Mouse (Mus musculus) neural tube, embryonic 11.5 days (tissue): ENCODE data around the gene Zfp329. TPM values are rescaled to one million over a fixed set of nuclear protein-coding genes. Genes with fewer than 3 reads are reported as not detected.
A peak's percentile ranks its signal among the peaks of the same experiment; 100 is the strongest.

Source experiments
- ATAC-seq: fragments of 200-750 bp; cut with Nextera tagmentation; 2 replicates; pipeline ENCODE4 v1.8.0; 2017; ENCODE audit warnings: moderate number of reproducible peaks, mild to moderate bottlenecking, moderate TSS enrichment, moderate library complexity; ENCODE audit not compliant: insufficient read depth, low FRiP score, low TSS enrichment
- DNase-seq: peaks from one replicate; pipeline ENCODE4 v3.0.0-alpha.2; 2015; ENCODE audit warnings: low spot score
- H3K27ac ChIP-seq: fragments of 300-500 bp; sonication (generic); 2 replicates; pipeline ENCODE4 v1.5.1; 2014; ENCODE audit warnings: low read depth, mild to moderate bottlenecking, low read length
- H3K27me3 ChIP-seq: fragments of 300-500 bp; sonication (generic); 2 replicates; pipeline ENCODE4 v1.6.1; 2014; ENCODE audit warnings: mild to moderate bottlenecking, low read length, mixed read lengths; ENCODE audit not compliant: control insufficient read depth, insufficient read depth
- H3K36me3 ChIP-seq: fragments of 300-500 bp; sonication (generic); 2 replicates; pipeline ENCODE4 v1.6.1; 2014; ENCODE audit warnings: mild to moderate bottlenecking, low read length, moderate library complexity, mixed read lengths; ENCODE audit not compliant: control insufficient read depth, insufficient read depth
- H3K4me1 ChIP-seq: fragments of 300-500 bp; sonication (generic); 2 replicates; pipeline ENCODE4 v1.6.1; 2014; ENCODE audit warnings: low read length, mixed read lengths; ENCODE audit not compliant: control insufficient read depth, insufficient read depth
- H3K4me2 ChIP-seq: fragments of 300-500 bp; sonication (generic); 2 replicates; pipeline ENCODE4 v1.6.1; 2014; ENCODE audit warnings: low read depth, mild to moderate bottlenecking, moderate library complexity
- H3K4me3 ChIP-seq: fragments of 300-500 bp; sonication (generic); 2 replicates; pipeline ENCODE4 v1.5.1; 2014; ENCODE audit warnings: low read depth, low read length
- H3K9ac ChIP-seq: fragments of 300-500 bp; sonication (generic); 2 replicates; pipeline ENCODE4 v1.6.1; 2014; ENCODE audit warnings: mild to moderate bottlenecking, low read length
- H3K9me3 ChIP-seq: fragments of 300-500 bp; sonication (generic); 2 replicates; pipeline ENCODE4 v1.6.1; 2016; ENCODE audit warnings: low read length; ENCODE audit not compliant: control insufficient read depth
- WGBS: fragments of 180-500 bp; shearing (Covaris S2); extraction: QIAGEN DNeasy Blood & Tissue Kit; methylation state at CpG from one replicate; pipeline ENCODE4 v1.1.7; 2014; 5-methylcytosine and 5-hydroxymethylcytosine counted together
- polyA plus RNA-seq: library from polyadenylated mRNA; unstranded; fragments of >200 nt; fragmentation: Nextera tagmentation; extraction: Ambion mirVana; gene quantifications from 2 replicates; pipeline ENCODE4 v1.2.1, GENCODE M21; 2014

The Zfp329 gene
- 19.2 and 19.9 TPM in 2 replicates for polyA plus RNA-seq

- DNase-seq: peak; percentile 94
- WGBS: under 1% methylated on average over 40 of the region's 40 CpGs
- Histone ChIP-seq H3K9me3 (peaks cover 10% of the 10 kb centered on the region), H3K4me1 (0 out of 2 replicates have a peak, but pooled peaks cover 4% of the 10 kb centered on the region), H3K4me2 (peak within 1 kb of the TSS; percentile 56), H3K36me3 (peaks cover 7% of the 10 kb centered on the region; the same call in 1 of the 2 replicates), H3K27ac (peak within 1 kb of the TSS; percentile 77), H3K4me3 (peak within 1 kb of the TSS; percentile 76), H3K9ac (peak within 1 kb of the TSS; percentile 89), H3K27me3 (no peaks in the 10 kb centered on the region)
- ATAC-seq: peak; percentile 96
These were observed at the start of gene Zfp329 for GRCm38 (mm10) chr7:12818521-12819295. Gene Zfp329, minus strand, starts transcription at chr7:12818858.

- H3K4me1 ChIP-seq: no peaks in the 10 kb centered on the region
- peak overlapping the region; percentile 41 for H3K4me3 ChIP-seq
- no peak for DNase-seq
- H3K4me2 ChIP-seq: peak overlapping the region; percentile 43
- H3K9ac ChIP-seq: no peak overlapping the region
- no peak overlapping the region for H3K27ac ChIP-seq
- WGBS: 97% methylated on average over 4 of the region's 4 CpGs
- H3K27me3 ChIP-seq: no peaks in the 10 kb centered on the region
- H3K9me3 ChIP-seq: peaks cover 25% of the 10 kb centered on the region
- H3K36me3 ChIP-seq: peaks cover 21% of the 10 kb centered on the region
- no peak for ATAC-seq
These were observed 17.1 kb upstream of the Zfp329 start for GRCm38 (mm10) chr7:12835779-12836178.

DNA sequence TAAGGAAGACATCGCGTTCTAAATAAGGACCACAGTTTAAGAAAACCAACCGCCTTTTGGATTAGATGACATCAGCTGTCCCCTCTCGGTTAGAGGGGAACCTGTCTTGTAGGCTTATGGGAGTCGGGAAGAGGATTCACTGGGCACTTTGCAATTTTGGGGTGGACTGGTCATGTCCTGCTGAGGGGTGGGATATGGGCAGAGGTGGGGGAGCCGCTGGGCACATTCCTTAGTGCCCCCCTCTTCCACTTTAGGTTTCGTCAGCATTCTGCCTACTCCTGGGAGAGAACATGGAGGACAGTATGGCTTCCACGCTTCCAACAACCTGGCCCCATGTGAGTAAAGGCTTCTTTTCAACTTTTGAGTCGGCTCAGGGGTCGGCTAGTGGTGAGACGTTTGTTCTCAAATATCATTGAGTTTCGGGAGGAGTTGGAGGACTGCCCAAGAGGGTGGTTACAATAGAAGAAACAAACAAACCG lies 16.6 kb upstream of the Zfp329 start:
- peaks cover 23% of the 10 kb centered on the region for H3K9me3 ChIP-seq
- DNase-seq (no peak), ATAC-seq (peak; percentile 58)
- peak overlapping the region; percentile 43 for H3K4me2 ChIP-seq
- H3K27ac ChIP-seq: no peak overlapping the region
- 45% methylated on average over 13 of the region's 13 CpGs for WGBS
- H3K4me1 ChIP-seq: no peaks in the 10 kb centered on the region
- peak overlapping the region; percentile 41 for H3K4me3 ChIP-seq
- peaks cover 20% of the 10 kb centered on the region for H3K36me3 ChIP-seq
- no peaks in the 10 kb centered on the region for H3K27me3 ChIP-seq
- peak overlapping the region; percentile 60 for H3K9ac ChIP-seq

DNA sequence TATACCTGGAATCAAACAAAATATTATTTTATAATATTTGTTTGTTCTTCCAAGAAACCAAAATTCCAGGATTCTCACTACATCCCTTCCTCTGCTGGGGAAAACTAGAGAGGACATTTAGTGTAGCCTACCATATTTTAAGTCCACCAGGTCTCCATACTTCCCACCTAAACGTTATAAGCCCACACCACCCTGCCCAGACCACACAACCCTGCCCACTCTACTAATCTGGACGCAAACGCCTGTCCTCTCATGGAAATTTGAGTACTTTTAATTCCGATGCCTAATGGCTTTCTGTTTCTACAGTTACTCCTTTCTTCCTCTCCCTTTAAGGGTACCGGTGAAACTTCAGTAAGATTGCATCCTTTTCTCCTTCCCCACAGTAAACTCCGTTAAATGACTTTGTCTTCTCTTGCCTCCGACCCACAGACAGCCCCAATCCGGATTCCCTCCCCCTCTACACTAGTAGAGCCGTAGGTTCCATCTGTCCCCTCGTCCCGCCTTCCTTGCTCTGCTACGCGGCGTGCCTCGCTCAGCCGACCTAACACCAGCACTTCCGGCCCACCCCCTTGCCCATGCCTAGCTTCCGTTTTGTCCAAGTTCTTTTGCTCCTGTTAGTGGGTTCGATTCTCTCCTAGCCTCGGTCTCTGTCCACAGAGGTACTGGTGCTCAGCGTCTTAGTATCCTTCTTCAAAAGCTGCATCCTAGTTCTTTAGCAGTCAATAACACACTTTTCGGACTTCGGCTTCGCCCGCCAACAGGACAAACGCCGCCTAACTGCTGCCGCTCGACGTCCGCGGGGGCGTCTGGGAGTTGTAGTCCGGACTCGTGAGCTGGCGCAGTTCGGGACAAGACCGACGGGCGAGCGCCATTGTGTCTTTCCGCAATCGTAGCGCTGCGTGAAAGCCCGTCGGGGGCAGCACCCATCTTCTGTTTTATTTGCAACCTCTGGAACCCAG lies 15.8 kb upstream of the Zfp329 start, which contains the start of gene Zfp110:
Gene Zfp110, plus strand, starts transcription at position 600 of the 959 bp plus-strand sequence.
- Histone ChIP-seq H3K27me3 (no peaks in the 10 kb centered on the region), H3K27ac (no peak within 1 kb of the TSS), H3K4me3 (peak within 1 kb of the TSS; percentile 41), H3K9me3 (peaks cover 17% of the 10 kb centered on the region), H3K9ac (peak within 1 kb of the TSS; percentile 60), H3K36me3 (peaks cover 17% of the 10 kb centered on the region), H3K4me1 (no peaks in the 10 kb centered on the region), H3K4me2 (peak within 1 kb of the TSS; percentile 43)
- 4% methylated on average over 47 of the region's 47 CpGs for WGBS
- peak; percentile 97 for ATAC-seq
- peak; percentile 92 for DNase-seq

DNA sequence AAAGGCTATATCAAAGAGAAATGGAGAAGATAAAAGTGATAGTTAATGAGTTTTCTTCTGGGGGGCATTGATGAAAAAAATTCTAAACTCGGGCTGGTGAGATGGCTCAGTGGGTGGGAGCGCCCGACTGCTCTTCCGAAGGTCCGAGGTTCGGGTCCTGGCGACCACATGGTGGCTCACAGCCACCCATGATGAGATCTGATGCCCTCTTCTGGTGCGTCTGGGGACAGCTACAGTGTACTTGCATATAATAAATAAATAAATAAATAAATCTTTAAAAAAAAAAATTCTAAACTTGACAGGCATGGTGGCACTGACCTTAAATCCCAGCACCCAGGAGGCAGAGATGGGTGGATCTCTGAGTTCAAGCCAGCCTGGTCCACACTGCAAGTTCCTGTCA lies 3.1 kb downstream of the Zfp329 start:
- H3K36me3 ChIP-seq: peaks cover 19% of the 10 kb centered on the region

GRCm38 (mm10) chr7:12803727-12804071 lies 15.0 kb downstream of the Zfp329 start:
- peak overlapping the region; percentile 29; the same call in 1 of the 2 replicates for H3K27ac ChIP-seq
- peaks cover 11% of the 10 kb centered on the region for H3K36me3 ChIP-seq
- H3K4me1 ChIP-seq: 0 out of 2 replicates have a peak, but pooled peaks cover 3% of the 10 kb centered on the region
- 2% methylated on average over 16 of the region's 16 CpGs for WGBS
- peak overlapping the region; percentile 75 for H3K4me2 ChIP-seq
- H3K4me3 ChIP-seq: peak overlapping the region; percentile 36
- ATAC-seq: no peak
- peaks cover 7% of the 10 kb centered on the region; the same call in 1 of the 2 replicates for H3K9me3 ChIP-seq
- no peak for DNase-seq
- H3K27me3 ChIP-seq: no peaks in the 10 kb centered on the region
- peak overlapping the region; percentile 72 for H3K9ac ChIP-seq

More for the DNA sequence above, 3.1 kb downstream of the Zfp329 start:
- DNase-seq: no peak
- 97% methylated on average over 8 of the region's 8 CpGs for WGBS
- Histone ChIP-seq H3K9ac (no peak overlapping the region), H3K27ac (no peak overlapping the region), H3K4me1 (0 out of 2 replicates have a peak, but pooled peaks cover 4% of the 10 kb centered on the region), H3K9me3 (peaks cover 25% of the 10 kb centered on the region), H3K4me3 (no peak overlapping the region), H3K4me2 (no peak overlapping the region), H3K27me3 (no peaks in the 10 kb centered on the region)
- ATAC-seq: no peak

DNA sequence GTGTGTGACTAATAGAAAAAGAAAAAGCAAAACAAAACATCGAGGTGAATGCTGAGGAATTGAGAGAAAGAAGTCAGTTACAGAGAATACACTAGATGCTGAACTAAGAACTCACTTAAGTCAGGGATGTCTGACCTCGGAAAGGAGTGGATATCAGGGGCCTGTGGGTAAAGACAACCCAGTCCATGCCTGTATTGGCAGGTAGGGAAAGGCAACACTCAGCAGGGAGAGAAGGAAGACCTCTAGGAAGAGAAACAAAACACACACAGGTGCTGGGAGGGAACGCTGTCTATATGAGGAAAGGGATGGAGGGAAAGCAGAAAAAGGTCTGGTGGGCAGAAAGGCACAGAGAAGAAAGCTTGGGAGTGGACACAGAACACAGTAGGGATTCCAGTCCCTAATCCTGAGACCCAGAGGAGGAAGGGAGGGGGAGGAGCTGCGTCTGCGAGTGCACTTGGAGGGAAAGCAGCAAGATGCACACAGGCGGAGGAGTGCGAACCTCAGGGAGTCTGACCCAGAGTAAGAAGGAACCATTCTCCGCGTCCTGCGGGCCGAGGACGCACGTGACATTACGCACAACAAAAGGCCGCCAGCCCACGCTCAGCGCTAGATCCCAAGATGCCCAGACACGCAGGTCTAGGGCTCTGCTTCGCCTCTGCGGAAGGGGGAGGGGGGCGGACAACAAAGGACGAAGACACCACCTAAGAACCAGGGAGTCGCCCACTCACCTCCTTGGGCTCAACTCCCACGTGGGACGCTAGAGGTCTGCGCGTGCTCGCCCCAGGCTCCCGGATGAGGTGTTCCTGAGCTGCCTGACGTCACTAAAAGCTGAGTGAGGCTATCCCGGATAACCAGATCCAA lies 15.6 kb downstream of the Zfp329 start, which contains the start of gene Zscan18:
Gene Zscan18, minus strand, starts transcription at position 770 of the 861 bp plus-strand sequence.
- peak within 1 kb of the TSS; percentile 75 for H3K4me2 ChIP-seq
- 9% methylated on average over 30 of the region's 31 CpGs for WGBS
- ATAC-seq: peak; percentile 95
- DNase-seq: peak; percentile 87
- peak within 1 kb of the TSS; percentile 36 for H3K4me3 ChIP-seq
- peak within 1 kb of the TSS; percentile 29; the same call in 1 of the 2 replicates for H3K27ac ChIP-seq
- H3K9ac ChIP-seq: peak within 1 kb of the TSS; percentile 72
- H3K4me1 ChIP-seq: 0 out of 2 replicates have a peak, but pooled peaks cover 3% of the 10 kb centered on the region
- peaks cover 8% of the 10 kb centered on the region for H3K36me3 ChIP-seq
- H3K27me3 ChIP-seq: no peaks in the 10 kb centered on the region
- H3K9me3 ChIP-seq: 0 out of 2 replicates have a peak, but pooled peaks cover 4% of the 10 kb centered on the region
